Mouse (Mus musculus): ENCODE measurements around the gene Rasgef1c. TPM values are rescaled to one million over a fixed set of nuclear protein-coding genes. Genes with fewer than 3 reads are reported as not detected.

Rasgef1c gene
- polyA plus RNA-seq, 1 experiment = 0.52 TPM

DNA sequence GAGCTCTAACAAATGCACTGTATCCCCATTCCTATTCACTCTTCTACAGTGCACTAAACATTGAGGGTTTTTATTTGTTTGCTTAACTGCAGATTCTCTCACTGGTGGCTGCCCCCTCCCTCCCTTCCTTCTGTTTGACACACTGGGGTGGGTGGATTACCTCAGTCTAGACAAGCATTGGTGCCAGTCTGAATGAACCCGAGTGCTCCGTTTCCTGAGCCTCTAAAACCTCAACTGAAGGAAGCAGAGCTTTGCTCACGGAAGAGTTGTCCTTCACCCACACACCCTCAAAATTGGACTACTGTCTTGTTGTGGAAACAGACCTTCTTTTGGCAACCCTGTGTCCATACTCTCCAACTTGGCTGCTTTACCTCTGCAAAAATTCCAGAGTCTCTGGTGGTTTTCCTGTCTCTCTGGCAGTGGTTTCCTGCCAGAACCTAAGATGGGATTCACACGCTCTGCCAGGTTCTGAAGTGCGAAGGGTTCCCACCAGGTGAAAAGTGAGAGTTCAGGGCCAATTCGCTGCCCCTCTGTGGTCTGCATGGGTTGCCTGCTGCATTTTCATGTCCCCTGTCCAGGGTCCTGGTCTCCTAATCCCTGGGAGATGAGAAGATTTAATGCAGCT, 5.6 kb upstream of the Rasgef1c start:
- 39% methylated on average over 6 of the region's 6 CpGs for WGBS
- Histone ChIP-seq H3K27me3 (ENCODE audit: control insufficient read depth, insufficient read depth, low read length) (peaks cover 11% of the 10 kb centered on the region), H3K36me3 (ENCODE audit: control insufficient read depth, insufficient read depth, low read length) (no peaks in the 10 kb centered on the region), H3K4me1 (ENCODE audit: control insufficient read depth, insufficient read depth, insufficient read length, low read length) (no peaks in the 10 kb centered on the region), H3K4me3 (ENCODE audit: low read depth, low read length) (no peak overlapping the region), H3K27ac (ENCODE audit: insufficient read depth, low read depth, low read length) (no peak overlapping the region)
- TF ChIP-seq POLR2A (IDR thresholded peaks at IDR 0.05; ENCODE audit: low read depth, low read length) (no peak), CTCF (IDR thresholded peaks at IDR 0.05; ENCODE audit: extremely low read depth, insufficient read length, insufficient replicate concordance, low read depth, low read length) (no peak)

DNA sequence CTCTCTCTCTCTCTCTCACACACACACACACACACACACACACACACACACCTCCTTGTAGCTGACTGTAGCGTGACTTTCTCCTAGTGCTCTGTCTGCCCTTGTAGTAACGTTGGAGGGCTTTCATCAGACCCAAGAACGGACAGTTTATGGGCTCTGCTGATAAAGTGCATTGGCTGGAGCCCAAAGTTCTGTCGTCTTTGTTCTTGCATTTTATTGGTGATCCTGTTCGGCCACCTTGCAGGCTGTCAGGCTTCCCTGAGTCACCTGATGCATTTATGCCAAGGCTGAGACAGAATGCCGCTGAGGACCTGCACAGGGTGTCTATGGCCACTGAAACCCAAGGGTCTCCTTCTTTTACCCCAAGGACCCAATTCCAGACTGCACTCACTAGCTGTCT, 1.6 kb upstream of the Rasgef1c start:
- WGBS = 15% methylated on average over 6 of the region's 6 CpGs
- no peaks in the 10 kb centered on the region for H3K36me3 ChIP-seq (ENCODE audit: control insufficient read depth, insufficient read depth, low read length)
- H3K27me3 ChIP-seq (ENCODE audit: control insufficient read depth, insufficient read depth, low read length) = peaks cover 28% of the 10 kb centered on the region
- no peak for TF ChIP-seq POLR2A (IDR thresholded peaks at IDR 0.05; ENCODE audit: low read depth, low read length)
- no peak for TF ChIP-seq CTCF (IDR thresholded peaks at IDR 0.05; ENCODE audit: extremely low read depth, insufficient read length, insufficient replicate concordance, low read depth, low read length)
- H3K27ac ChIP-seq (ENCODE audit: insufficient read depth, low read depth, low read length) = no peak overlapping the region
- H3K4me1 ChIP-seq (ENCODE audit: control insufficient read depth, insufficient read depth, insufficient read length, low read length) = peaks cover 8% of the 10 kb centered on the region
- no peak overlapping the region for H3K4me3 ChIP-seq (ENCODE audit: low read depth, low read length)

DNA sequence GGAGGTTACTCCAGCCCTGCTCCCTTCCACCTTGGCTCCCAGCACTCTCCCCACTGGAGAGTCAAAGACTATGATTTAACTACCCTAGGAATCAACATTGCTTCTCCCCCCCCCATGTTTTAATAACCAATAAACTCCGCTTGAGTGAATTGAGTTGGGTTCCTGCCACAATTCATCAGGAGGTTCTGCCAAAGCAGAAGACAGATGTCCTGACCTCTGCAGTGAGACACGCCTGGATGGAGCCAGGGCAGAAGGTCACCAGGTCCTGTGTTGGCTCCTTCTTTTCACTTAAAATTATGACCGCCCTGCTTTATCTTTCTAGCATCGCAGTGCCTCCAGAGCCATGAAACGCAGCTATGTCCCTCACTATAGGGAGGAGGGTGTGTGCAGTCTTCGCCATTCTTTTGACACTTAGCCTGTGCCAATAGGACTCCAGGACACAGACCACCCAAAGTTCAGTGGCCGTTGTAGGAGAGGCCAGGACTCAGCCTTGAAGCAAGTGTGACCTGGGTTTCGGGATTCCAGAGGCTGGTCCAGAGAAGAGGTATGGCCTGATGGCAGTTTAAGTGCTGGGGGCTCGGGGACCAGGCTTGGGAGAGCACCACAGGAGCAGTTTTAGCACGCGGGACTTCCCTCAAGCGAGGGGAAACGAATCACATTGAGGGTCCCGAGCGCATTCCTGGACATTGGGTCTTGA, 525 bp upstream of the Rasgef1c start:
- peak overlapping the region; percentile 56 for H3K4me3 ChIP-seq (ENCODE audit: low read depth, low read length)
- TF ChIP-seq POLR2A (IDR thresholded peaks at IDR 0.05; ENCODE audit: low read depth, low read length) = no peak
- TF ChIP-seq CTCF (IDR thresholded peaks at IDR 0.05; ENCODE audit: extremely low read depth, insufficient read length, insufficient replicate concordance, low read depth, low read length) = no peak
- peaks cover 28% of the 10 kb centered on the region for H3K27me3 ChIP-seq (ENCODE audit: control insufficient read depth, insufficient read depth, low read length)
- peaks cover 8% of the 10 kb centered on the region for H3K4me1 ChIP-seq (ENCODE audit: control insufficient read depth, insufficient read depth, insufficient read length, low read length)
- no peak overlapping the region for H3K27ac ChIP-seq (ENCODE audit: insufficient read depth, low read depth, low read length)
- H3K36me3 ChIP-seq (ENCODE audit: control insufficient read depth, insufficient read depth, low read length) = no peaks in the 10 kb centered on the region
- WGBS = 18% methylated on average over 15 of the region's 15 CpGs

DNA sequence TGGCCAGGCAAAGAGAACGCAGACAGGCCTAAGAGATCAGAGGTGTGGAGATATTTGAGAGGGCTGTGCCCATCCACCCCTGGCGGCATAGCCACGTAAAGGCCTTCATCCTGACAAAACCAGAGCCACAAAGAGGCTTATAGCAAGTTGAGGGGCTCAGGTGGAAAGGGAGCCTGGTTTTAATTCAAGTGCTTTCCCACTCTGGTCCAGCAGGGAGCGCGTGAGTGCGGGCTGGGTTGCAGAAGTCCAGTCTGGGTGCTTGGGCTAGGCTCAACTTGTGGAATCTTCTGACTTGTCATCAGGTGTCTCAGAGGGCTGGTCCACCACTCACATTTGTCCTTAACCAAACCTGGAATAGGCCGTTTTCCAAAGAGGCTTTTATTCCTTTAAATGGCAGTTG, 1.7 kb downstream of the Rasgef1c start:
- TF ChIP-seq CTCF (IDR thresholded peaks at IDR 0.05; ENCODE audit: extremely low read depth, insufficient read length, insufficient replicate concordance, low read depth, low read length) (peak; percentile 58), POLR2A (IDR thresholded peaks at IDR 0.05; ENCODE audit: low read depth, low read length) (no peak)
- WGBS = 17% methylated on average over 7 of the region's 7 CpGs
- H3K4me1 ChIP-seq (ENCODE audit: control insufficient read depth, insufficient read depth, insufficient read length, low read length) = peaks cover 8% of the 10 kb centered on the region
- peaks cover 28% of the 10 kb centered on the region for H3K27me3 ChIP-seq (ENCODE audit: control insufficient read depth, insufficient read depth, low read length)
- no peak overlapping the region for H3K4me3 ChIP-seq (ENCODE audit: low read depth, low read length)
- no peaks in the 10 kb centered on the region for H3K36me3 ChIP-seq (ENCODE audit: control insufficient read depth, insufficient read depth, low read length)
- no peak overlapping the region for H3K27ac ChIP-seq (ENCODE audit: insufficient read depth, low read depth, low read length)

DNA sequence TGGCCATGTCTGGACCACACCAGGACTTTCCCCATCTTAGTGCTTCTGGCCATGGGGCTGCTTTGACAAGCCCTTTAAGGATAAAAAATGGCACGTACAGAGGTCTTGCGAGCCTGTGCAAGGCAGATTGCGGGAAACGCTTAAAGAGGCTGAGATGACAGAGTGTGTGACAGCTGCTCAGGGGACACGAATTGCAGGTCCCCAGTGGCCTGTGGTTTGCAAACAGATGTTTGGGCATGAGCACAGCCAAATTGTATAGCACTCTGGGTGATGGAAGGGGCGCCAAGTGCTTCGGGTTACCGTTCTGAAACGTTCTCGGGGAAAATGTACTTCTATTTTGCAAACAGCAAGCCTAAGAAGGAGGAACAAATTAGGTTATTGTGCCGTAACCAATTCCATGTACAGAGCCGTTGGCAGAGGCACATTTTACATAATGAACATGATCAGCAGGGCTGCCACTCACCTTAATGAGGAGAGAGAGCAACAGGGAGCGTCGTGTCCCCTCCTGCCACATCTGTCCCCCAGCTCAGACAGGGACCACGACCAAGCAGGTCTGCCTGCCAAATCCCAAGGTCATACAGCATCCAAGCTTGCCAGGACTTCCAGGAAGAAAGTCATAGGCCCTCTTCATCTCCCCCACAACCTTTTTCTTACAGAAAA, 17.0 kb downstream of the Rasgef1c start:
- no peaks in the 10 kb centered on the region for H3K27me3 ChIP-seq (ENCODE audit: control insufficient read depth, insufficient read depth, low read length)
- TF ChIP-seq POLR2A (IDR thresholded peaks at IDR 0.05; ENCODE audit: low read depth, low read length) = no peak
- TF ChIP-seq CTCF (IDR thresholded peaks at IDR 0.05; ENCODE audit: extremely low read depth, insufficient read length, insufficient replicate concordance, low read depth, low read length) = no peak
- WGBS = 69% methylated on average over 15 of the region's 15 CpGs
- H3K27ac ChIP-seq (ENCODE audit: insufficient read depth, low read depth, low read length) = no peak overlapping the region
- H3K36me3 ChIP-seq (ENCODE audit: control insufficient read depth, insufficient read depth, low read length) = no peaks in the 10 kb centered on the region
- no peak overlapping the region for H3K4me3 ChIP-seq (ENCODE audit: low read depth, low read length)
- no peaks in the 10 kb centered on the region for H3K4me1 ChIP-seq (ENCODE audit: control insufficient read depth, insufficient read depth, insufficient read length, low read length)

DNA sequence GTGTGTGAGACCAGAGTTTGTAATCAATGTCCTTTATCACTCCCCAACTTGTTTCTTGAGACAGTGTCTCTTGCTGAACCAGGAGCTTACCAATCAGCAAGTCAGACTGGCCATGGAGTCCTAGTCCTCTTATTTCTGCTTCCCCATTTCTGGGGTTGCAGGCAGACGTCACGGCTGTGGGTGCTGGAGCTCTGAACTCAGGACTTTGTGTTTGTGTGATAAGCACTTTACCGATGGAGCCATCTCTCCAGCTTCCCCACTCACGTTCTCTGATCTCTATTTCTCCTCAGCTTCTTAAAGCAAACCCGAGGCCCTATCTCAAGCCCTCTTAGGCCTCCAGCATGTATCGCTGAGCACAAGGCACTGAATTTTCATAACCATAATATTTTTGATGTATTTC, 17.7 kb downstream of the Rasgef1c start:
- H3K27me3 ChIP-seq (ENCODE audit: control insufficient read depth, insufficient read depth, low read length) = no peaks in the 10 kb centered on the region
- no peaks in the 10 kb centered on the region for H3K4me1 ChIP-seq (ENCODE audit: control insufficient read depth, insufficient read depth, insufficient read length, low read length)
- H3K4me3 ChIP-seq (ENCODE audit: low read depth, low read length) = no peak overlapping the region
- no peak overlapping the region for H3K27ac ChIP-seq (ENCODE audit: insufficient read depth, low read depth, low read length)
- H3K36me3 ChIP-seq (ENCODE audit: control insufficient read depth, insufficient read depth, low read length) = no peaks in the 10 kb centered on the region
- WGBS = 77% methylated on average over 6 of the region's 6 CpGs
- no peak for TF ChIP-seq CTCF (IDR thresholded peaks at IDR 0.05; ENCODE audit: extremely low read depth, insufficient read length, insufficient replicate concordance, low read depth, low read length)
- TF ChIP-seq POLR2A (IDR thresholded peaks at IDR 0.05; ENCODE audit: low read depth, low read length) = no peak

DNA sequence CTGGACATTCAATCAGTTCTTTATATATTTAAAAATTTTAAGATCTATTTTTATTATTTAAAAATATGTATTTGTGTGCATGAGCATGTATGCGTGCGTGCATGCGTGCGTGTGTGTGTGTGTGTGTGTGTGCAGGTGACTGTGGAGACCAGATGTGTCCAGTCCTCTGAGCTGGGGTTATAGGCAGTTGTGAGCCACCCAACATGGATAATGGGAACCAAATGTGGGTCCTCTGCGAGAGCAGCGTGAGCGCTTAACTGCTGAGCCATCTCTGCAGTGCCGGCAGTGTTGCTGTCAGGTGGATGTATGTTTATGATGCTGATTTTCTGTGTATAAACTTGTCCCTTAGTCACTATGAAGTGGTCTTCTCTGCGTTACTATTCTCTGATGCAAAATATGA, 21.9 kb downstream of the Rasgef1c start:
- Histone ChIP-seq H3K36me3 (ENCODE audit: control insufficient read depth, insufficient read depth, low read length) (no peaks in the 10 kb centered on the region), H3K27me3 (ENCODE audit: control insufficient read depth, insufficient read depth, low read length) (no peaks in the 10 kb centered on the region), H3K4me3 (ENCODE audit: low read depth, low read length) (no peak overlapping the region), H3K27ac (ENCODE audit: insufficient read depth, low read depth, low read length) (no peak overlapping the region), H3K4me1 (ENCODE audit: control insufficient read depth, insufficient read depth, insufficient read length, low read length) (no peaks in the 10 kb centered on the region)
- TF ChIP-seq POLR2A (IDR thresholded peaks at IDR 0.05; ENCODE audit: low read depth, low read length) (no peak), CTCF (IDR thresholded peaks at IDR 0.05; ENCODE audit: extremely low read depth, insufficient read length, insufficient replicate concordance, low read depth, low read length) (no peak)
- WGBS = 81% methylated on average over 9 of the region's 9 CpGs

Data from small intestine, adult 2 months (tissue).